In the genomic region with DNA sequence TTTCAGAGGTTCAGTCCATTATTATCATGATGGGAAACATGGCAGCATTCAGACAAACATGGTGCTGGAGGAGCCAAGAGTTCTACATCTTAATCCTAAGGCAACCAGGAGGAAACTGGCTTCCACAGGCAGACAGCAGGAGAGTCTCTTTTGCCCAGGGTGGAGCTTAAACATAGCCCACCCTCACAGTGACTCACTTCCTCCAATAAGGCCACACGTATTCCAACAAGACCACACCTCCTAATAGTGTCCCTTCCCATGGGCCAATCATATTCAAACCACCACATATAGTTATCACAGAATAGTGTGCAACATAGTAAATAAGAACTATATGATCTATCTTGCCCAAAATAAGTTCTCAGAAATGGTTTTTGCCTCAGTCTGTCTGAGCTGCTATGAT, we compare ENCODE assay signal across 22 mouse cellular contexts.
"Had no signal": no experiment of that assay in that cellular context is flagged by ENCODE, and none has a peak within 500 bp of the region (broad histone marks: within the 10 kb centered on the region; RNA-seq: fewer than 3 reads in every experiment).

No protein-coding gene starts in this region.

- H3K9ac ChIP-seq: heart, embryonic 12.5 days; hindbrain, embryonic 13.5 days; hindbrain, embryonic 15.5 days; kidney, embryonic 15.5 days; limb, embryonic 13.5 days; limb, embryonic 15.5 days had no signal

- H3K4me1 ChIP-seq: hindbrain, embryonic 13.5 days; hindbrain, embryonic 15.5 days; kidney, embryonic 15.5 days; limb, embryonic 13.5 days; limb, embryonic 15.5 days had no signal

- DNase-seq: gastrocnemius, postnatal 14 days; gastrocnemius, postnatal 36 days; heart, adult 2 months; heart, postnatal 10 days; heart, postnatal 36 days; kidney, adult 11 months; kidney, adult 2 months; kidney, adult 9 months; kidney, postnatal 14 days; kidney, postnatal 36 days; layer of hippocampus, adult 9-11 months; layer of hippocampus, postnatal 36 days; left cerebral cortex, postnatal 4 days had no signal

- H3K36me3 ChIP-seq: heart, embryonic 12.5 days; hindbrain, embryonic 13.5 days; hindbrain, embryonic 15.5 days; kidney, embryonic 15.5 days; limb, embryonic 13.5 days; limb, embryonic 15.5 days had no signal

- ATAC-seq: hindbrain, postnatal 0 days; intestine, embryonic 16.5 days had no signal

- H3K4me2 ChIP-seq: heart, embryonic 12.5 days; hindbrain, embryonic 13.5 days; hindbrain, embryonic 15.5 days; kidney, embryonic 15.5 days; limb, embryonic 13.5 days; limb, embryonic 15.5 days had no signal

- H3K4me3 ChIP-seq: heart, adult 2 months; heart, embryonic 12.5 days; hindbrain, embryonic 13.5 days; hindbrain, embryonic 15.5 days; kidney, embryonic 15.5 days; limb, embryonic 13.5 days; limb, embryonic 15.5 days had no signal

- H3K9me3 ChIP-seq: heart, embryonic 12.5 days; hindbrain, embryonic 13.5 days; hindbrain, embryonic 15.5 days; kidney, embryonic 15.5 days; limb, embryonic 13.5 days; limb, embryonic 15.5 days had no signal

- H3K27me3 ChIP-seq: heart, embryonic 12.5 days; hindbrain, embryonic 13.5 days; hindbrain, embryonic 15.5 days; kidney, embryonic 15.5 days; limb, embryonic 13.5 days; limb, embryonic 15.5 days had no signal

- H3K27ac ChIP-seq: heart, adult 2 months; hindbrain, embryonic 13.5 days; hindbrain, embryonic 15.5 days; hindbrain, postnatal 0 days; kidney, embryonic 15.5 days; kidney, postnatal 0 days; limb, embryonic 13.5 days; limb, embryonic 15.5 days had no signal
